Mouse (Mus musculus) right cerebral cortex, postnatal 36 days (tissue): ENCODE results near the gene Cacna2d2.

Experiments
- DNase-seq, 2 experiments: peaks; one replicate each; pipeline ENCODE4 v3.0.0; 2022; ENCODE audit warnings: low spot score in 2 of 2, mixed read lengths in 1 of 2

Gene Cacna2d2

GRCm38 (mm10) chr9:107399491-107399971 is at the start of gene Cacna2d2:
Gene Cacna2d2, plus strand, starts transcription at chr9:107399612.
- peak in 1 of 2 experiments; percentile 14 for DNase-seq

- DNase-seq, result no peak
These were observed 44.6 kb upstream of the Cacna2d2 start for GRCm38 (mm10) chr9:107354826-107355225.

- DNase-seq, result peak; percentile 34 to 38
These were observed 43.3 kb upstream of the Cacna2d2 start for GRCm38 (mm10) chr9:107355870-107356765.

GRCm38 (mm10) chr9:107357651-107358050 is 41.8 kb upstream of the Cacna2d2 start:
- DNase-seq, result peak; percentile 52 to 53

GRCm38 (mm10) chr9:107360989-107361388 is 38.4 kb upstream of the Cacna2d2 start:
- DNase-seq, result no peak

GRCm38 (mm10) chr9:107366644-107367043 is 32.8 kb upstream of the Cacna2d2 start:
- DNase-seq, result no peak

- no peak for DNase-seq
These were observed 31.1 kb upstream of the Cacna2d2 start for GRCm38 (mm10) chr9:107368302-107368701.

GRCm38 (mm10) chr9:107369270-107370105 is 29.9 kb upstream of the Cacna2d2 start:
- DNase-seq, result no peak

GRCm38 (mm10) chr9:107370106-107370463 is 29.3 kb upstream of the Cacna2d2 start:
- no peak for DNase-seq

- DNase-seq, result no peak
These were observed 27.0 kb upstream of the Cacna2d2 start for GRCm38 (mm10) chr9:107372441-107372840.

- no peak for DNase-seq
These were observed 24.8 kb upstream of the Cacna2d2 start for GRCm38 (mm10) chr9:107374623-107375022.

- no peak for DNase-seq
These were observed 24.0 kb upstream of the Cacna2d2 start for GRCm38 (mm10) chr9:107375451-107375850.

- no peak for DNase-seq
These were observed 21.4 kb upstream of the Cacna2d2 start for GRCm38 (mm10) chr9:107377961-107378512.

GRCm38 (mm10) chr9:107381723-107382122 is 17.7 kb upstream of the Cacna2d2 start:
- DNase-seq, result no peak

- no peak for DNase-seq
These were observed 15.0 kb upstream of the Cacna2d2 start for GRCm38 (mm10) chr9:107384396-107384795.

GRCm38 (mm10) chr9:107386722-107387121 is 12.7 kb upstream of the Cacna2d2 start:
- no peak for DNase-seq

- DNase-seq, result no peak
These were observed 11.7 kb upstream of the Cacna2d2 start for GRCm38 (mm10) chr9:107387708-107388107.

- no peak for DNase-seq
These were observed 11.1 kb upstream of the Cacna2d2 start for GRCm38 (mm10) chr9:107388263-107388662.

GRCm38 (mm10) chr9:107396397-107396796 is 3.0 kb upstream of the Cacna2d2 start:
- DNase-seq, result no peak

GRCm38 (mm10) chr9:107398968-107399367 is 444 bp upstream of the Cacna2d2 start:
- no peak for DNase-seq

GRCm38 (mm10) chr9:107400060-107400511 is 674 bp downstream of the Cacna2d2 start:
- DNase-seq, result no peak
